Mouse (Mus musculus) hindbrain, embryonic 14.5 days (tissue): ENCODE measurements at regions not wholly inside any gene's neighbourhood (a gene's known extent, or its start where the extent isn't known, plus 50 kb on each side); places are given as distances from the start of the nearest gene placed in this dataset.
"Not testable (repeated sequence)": the region's sequence is repeated elsewhere in the genome, so short reads cannot be mapped to it uniquely, and the experiment has no call there.

ENCODE experiments used
- ATAC-seq: fragments of 200-750 bp; cut with Nextera tagmentation; 2 replicates; pipeline ENCODE4 v1.8.0; 2017; ENCODE audit warnings: moderate number of reproducible peaks, mild to moderate bottlenecking, moderate TSS enrichment, moderate library complexity; ENCODE audit not compliant: low FRiP score
- DNase-seq: peaks from one replicate; pipeline ENCODE4 v3.0.0-alpha.2; 2015; ENCODE audit warnings: low spot score
- H3K27ac ChIP-seq: fragments of 300-500 bp; sonication (generic); 2 replicates; pipeline ENCODE4 v1.5.1; 2014; ENCODE audit warnings: mild to moderate bottlenecking, moderate library complexity
- H3K27me3 ChIP-seq: fragments of 300-500 bp; sonication (generic); 2 replicates; pipeline ENCODE4 v1.6.1; 2014; ENCODE audit warnings: mild to moderate bottlenecking, low read length, mixed read lengths; ENCODE audit not compliant: control insufficient read depth, insufficient read depth
- H3K36me3 ChIP-seq: fragments of 300-500 bp; sonication (generic); replicated peaks from 2 replicates; pipeline ENCODE4 v1.6.1; 2014; ENCODE audit not compliant: control insufficient read depth, insufficient read depth
- H3K4me1 ChIP-seq: fragments of 300-500 bp; sonication (generic); replicated peaks from 2 replicates; pipeline ENCODE4 v1.6.1; 2014; ENCODE audit warnings: antibody characterized with exemption, low read length, mixed read lengths; ENCODE audit not compliant: control insufficient read depth, insufficient read depth
- H3K4me2 ChIP-seq: fragments of 300-500 bp; sonication (generic); replicated peaks from 2 replicates; pipeline ENCODE4 v1.6.1; 2014; ENCODE audit warnings: mild to moderate bottlenecking, moderate library complexity
- H3K4me3 ChIP-seq: fragments of 300-500 bp; sonication (generic); replicated peaks from 2 replicates; pipeline ENCODE4 v1.5.1; 2014; ENCODE audit warnings: mild to moderate bottlenecking, low read length
- H3K9ac ChIP-seq: fragments of 300-500 bp; sonication (generic); 2 replicates; pipeline ENCODE4 v1.6.1; 2014
- H3K9me3 ChIP-seq: fragments of 300-500 bp; sonication (generic); 2 replicates; pipeline ENCODE4 v1.6.1; 2016; ENCODE audit warnings: low read length; ENCODE audit not compliant: control insufficient read depth
- WGBS: fragments of 180-500 bp; shearing (Covaris S2); extraction: QIAGEN DNeasy Blood & Tissue Kit; methylation state at CpG from one replicate; pipeline ENCODE4 v1.1.7; 2014; 5-methylcytosine and 5-hydroxymethylcytosine counted together

GRCm38 (mm10) chr16:56323828-56324227 lies 119.7 kb downstream of the Impg2 start:
- H3K9ac ChIP-seq, DNase-seq, H3K27ac ChIP-seq, ATAC-seq, H3K4me2 ChIP-seq, H3K27me3 ChIP-seq, H3K36me3 ChIP-seq, H3K4me3 ChIP-seq, H3K4me1 ChIP-seq: not testable (repeated sequence)
- 0 out of 2 replicates have a peak, but pooled peaks cover 16% of the 10 kb centered on the region for H3K9me3 ChIP-seq
- 32% methylated on average over 3 of the region's 3 CpGs for WGBS

GRCm38 (mm10) chr16:56349415-56349814 lies 128.3 kb upstream of the Abi3bp start:
- Histone ChIP-seq H3K4me3 (no peak overlapping the region), H3K9me3 (no peaks in the 10 kb centered on the region), H3K4me2 (no peak overlapping the region), H3K27ac (no peak overlapping the region), H3K9ac (no peak overlapping the region), H3K4me1 (no peaks in the 10 kb centered on the region), H3K27me3 (no peaks in the 10 kb centered on the region), H3K36me3 (no peaks in the 10 kb centered on the region)
- ATAC-seq (no peak), DNase-seq (no peak)

GRCm38 (mm10) chr16:56352888-56353287 lies 124.8 kb upstream of the Abi3bp start:
- DNase-seq (no peak), ATAC-seq (no peak)
- no peaks in the 10 kb centered on the region for H3K36me3 ChIP-seq
- no peak overlapping the region for H3K27ac ChIP-seq
- H3K9ac ChIP-seq: no peak overlapping the region
- H3K4me1 ChIP-seq: no peaks in the 10 kb centered on the region
- H3K4me3 ChIP-seq: no peak overlapping the region
- H3K4me2 ChIP-seq: no peak overlapping the region
- H3K27me3 ChIP-seq: no peaks in the 10 kb centered on the region
- no peaks in the 10 kb centered on the region for H3K9me3 ChIP-seq
- 70% methylated on average over 3 of the region's 3 CpGs for WGBS

GRCm38 (mm10) chr16:56359101-56359500 lies 118.6 kb upstream of the Abi3bp start:
- Histone ChIP-seq H3K36me3 (no peaks in the 10 kb centered on the region), H3K9ac (no peak overlapping the region), H3K27me3 (no peaks in the 10 kb centered on the region), H3K4me3 (no peak overlapping the region), H3K9me3 (no peaks in the 10 kb centered on the region), H3K27ac (no peak overlapping the region), H3K4me1 (no peaks in the 10 kb centered on the region), H3K4me2 (no peak overlapping the region)
- DNase-seq: no peak
- 94% methylated on average over 2 of the region's 2 CpGs for WGBS
- ATAC-seq: no peak

GRCm38 (mm10) chr16:56360992-56361391 lies 116.7 kb upstream of the Abi3bp start:
- ATAC-seq: no peak
- H3K36me3 ChIP-seq: no peaks in the 10 kb centered on the region
- 44% methylated on average over 1 of the region's 1 CpGs for WGBS
- no peak overlapping the region for H3K4me3 ChIP-seq
- H3K4me1 ChIP-seq: no peaks in the 10 kb centered on the region
- H3K9ac ChIP-seq: no peak overlapping the region
- H3K9me3 ChIP-seq: 0 out of 2 replicates have a peak, but pooled peaks cover 8% of the 10 kb centered on the region
- no peak overlapping the region for H3K4me2 ChIP-seq
- no peak for DNase-seq
- no peak overlapping the region for H3K27ac ChIP-seq
- no peaks in the 10 kb centered on the region for H3K27me3 ChIP-seq

GRCm38 (mm10) chr16:56378356-56378755 lies 99.3 kb upstream of the Abi3bp start:
- no peak for ATAC-seq
- DNase-seq: no peak
- H3K27ac ChIP-seq: no peak overlapping the region
- no peak overlapping the region for H3K4me3 ChIP-seq
- H3K9me3 ChIP-seq: no peaks in the 10 kb centered on the region
- WGBS: 88% methylated on average over 2 of the region's 2 CpGs
- H3K9ac ChIP-seq: no peak overlapping the region
- H3K27me3 ChIP-seq: no peaks in the 10 kb centered on the region
- no peaks in the 10 kb centered on the region for H3K4me1 ChIP-seq
- no peak overlapping the region for H3K4me2 ChIP-seq
- no peaks in the 10 kb centered on the region for H3K36me3 ChIP-seq

- no peak overlapping the region for H3K9ac ChIP-seq
- H3K27me3 ChIP-seq: no peaks in the 10 kb centered on the region
- ATAC-seq (no peak), DNase-seq (no peak)
- H3K9me3 ChIP-seq: no peaks in the 10 kb centered on the region
- WGBS: 86% methylated on average over 4 of the region's 4 CpGs
- no peak overlapping the region for H3K4me2 ChIP-seq
- no peaks in the 10 kb centered on the region for H3K36me3 ChIP-seq
- H3K27ac ChIP-seq: no peak overlapping the region
- H3K4me3 ChIP-seq: no peak overlapping the region
- H3K4me1 ChIP-seq: no peaks in the 10 kb centered on the region
Measured at GRCm38 (mm10) chr16:56380680-56381079, 97.0 kb upstream of the Abi3bp start.

GRCm38 (mm10) chr16:56386539-56386938 lies 91.1 kb upstream of the Abi3bp start:
- Histone ChIP-seq H3K4me2 (no peak overlapping the region), H3K36me3 (no peaks in the 10 kb centered on the region), H3K4me3 (no peak overlapping the region), H3K4me1 (no peaks in the 10 kb centered on the region), H3K27me3 (no peaks in the 10 kb centered on the region), H3K27ac (no peak overlapping the region), H3K9me3 (no peaks in the 10 kb centered on the region), H3K9ac (no peak overlapping the region)
- no peak for DNase-seq
- WGBS: 86% methylated on average over 4 of the region's 4 CpGs
- ATAC-seq: no peak

- DNase-seq: no peak
- ATAC-seq: no peak
- no peaks in the 10 kb centered on the region for H3K9me3 ChIP-seq
- H3K27me3 ChIP-seq: no peaks in the 10 kb centered on the region
- H3K4me2 ChIP-seq: no peak overlapping the region
- no peak overlapping the region for H3K27ac ChIP-seq
- no peak overlapping the region for H3K9ac ChIP-seq
- H3K4me3 ChIP-seq: no peak overlapping the region
- no peaks in the 10 kb centered on the region for H3K36me3 ChIP-seq
- WGBS: 93% methylated on average over 3 of the region's 3 CpGs
- H3K4me1 ChIP-seq: no peaks in the 10 kb centered on the region
Measured at GRCm38 (mm10) chr16:56392843-56393242, 84.8 kb upstream of the Abi3bp start.

- no peaks in the 10 kb centered on the region for H3K9me3 ChIP-seq
- no peak overlapping the region for H3K4me3 ChIP-seq
- WGBS: 68% methylated on average over 4 of the region's 4 CpGs
- H3K27ac ChIP-seq: no peak overlapping the region
- H3K4me2 ChIP-seq: no peak overlapping the region
- ATAC-seq (peak; percentile 24; the same call in 1 of the 2 replicates), DNase-seq (peak; percentile 24)
- no peaks in the 10 kb centered on the region for H3K27me3 ChIP-seq
- H3K4me1 ChIP-seq: no peaks in the 10 kb centered on the region
- no peak overlapping the region for H3K9ac ChIP-seq
- H3K36me3 ChIP-seq: no peaks in the 10 kb centered on the region
Measured at GRCm38 (mm10) chr16:56396586-56396985, 81.1 kb upstream of the Abi3bp start.
